Mouse (Mus musculus) kidney, postnatal 0 days (tissue): ENCODE measurements around the gene Mov10l1. TPM values are rescaled to one million over a fixed set of nuclear protein-coding genes. Genes with fewer than 3 reads are reported as not detected.

Experiments used
- ATAC-seq: fragments of 200-750 bp; cut with Nextera tagmentation; replicated peaks from 2 replicates; pipeline ENCODE4 v1.8.0; 2017; ENCODE audit warnings: low read depth, moderate number of reproducible peaks, moderate TSS enrichment, moderate library complexity; ENCODE audit not compliant: low FRiP score
- DNase-seq: peaks from one replicate; pipeline ENCODE4 v3.0.0-alpha.2; 2016; ENCODE audit warnings: low spot score
- H3K27ac ChIP-seq: fragments of 300-500 bp; sonication (generic); 2 replicates; pipeline ENCODE4 v1.5.1; 2014; ENCODE audit warnings: mild to moderate bottlenecking
- H3K27me3 ChIP-seq: fragments of 300-500 bp; sonication (generic); 2 replicates; pipeline ENCODE4 v1.6.1; 2014; ENCODE audit warnings: low read length, mixed read lengths; ENCODE audit not compliant: insufficient read depth
- H3K36me3 ChIP-seq: fragments of 300-500 bp; sonication (generic); 2 replicates; pipeline ENCODE4 v1.6.1; 2014; ENCODE audit warnings: low read length, mixed read lengths; ENCODE audit not compliant: insufficient read depth
- H3K4me1 ChIP-seq: fragments of 300-500 bp; sonication (generic); replicated peaks from 2 replicates; pipeline ENCODE4 v1.6.1; 2014; ENCODE audit warnings: antibody characterized with exemption, low read length, mixed read lengths; ENCODE audit not compliant: insufficient read depth
- H3K4me2 ChIP-seq: fragments of 300-500 bp; sonication (generic); 2 replicates; pipeline ENCODE4 v1.6.1; 2014; ENCODE audit warnings: mild to moderate bottlenecking, low read length, moderate library complexity, mixed read lengths
- H3K4me3 ChIP-seq: fragments of 300-500 bp; sonication (generic); replicated peaks from 2 replicates; pipeline ENCODE4 v1.5.1; 2014; ENCODE audit warnings: low read depth, low read length
- H3K9ac ChIP-seq: fragments of 300-500 bp; sonication (generic); 2 replicates; pipeline ENCODE4 v1.6.1; 2014; ENCODE audit warnings: low read depth, low read length
- H3K9me3 ChIP-seq: fragments of 300-500 bp; sonication (generic); replicated peaks from 2 replicates; pipeline ENCODE4 v1.6.1; 2016; ENCODE audit warnings: low read length, inconsistent platforms, mixed read lengths
- CTCF ChIP-seq: IDR thresholded peaks from 2 replicates; pipeline ENCODE4 v1.5.1; 2016; ENCODE audit warnings: antibody characterized with exemption, low read depth, mild to moderate bottlenecking, moderate library complexity
- WGBS: fragments of 180-500 bp; shearing (Covaris S2); extraction: QIAGEN DNeasy Blood & Tissue Kit; methylation state at CpG from one replicate; pipeline ENCODE4 v1.1.7; 2014; 5-methylcytosine and 5-hydroxymethylcytosine counted together
- polyA plus RNA-seq: library from polyadenylated mRNA; unstranded; fragments of >200 nt; fragmentation: Nextera tagmentation; extraction: Ambion mirVana; gene quantifications from 2 replicates; pipeline ENCODE4 v1.2.1, GENCODE M21; 2015

The Mov10l1 gene
- polyA plus RNA-seq, 1 experiment from 2014 or later, result not detected

DNA sequence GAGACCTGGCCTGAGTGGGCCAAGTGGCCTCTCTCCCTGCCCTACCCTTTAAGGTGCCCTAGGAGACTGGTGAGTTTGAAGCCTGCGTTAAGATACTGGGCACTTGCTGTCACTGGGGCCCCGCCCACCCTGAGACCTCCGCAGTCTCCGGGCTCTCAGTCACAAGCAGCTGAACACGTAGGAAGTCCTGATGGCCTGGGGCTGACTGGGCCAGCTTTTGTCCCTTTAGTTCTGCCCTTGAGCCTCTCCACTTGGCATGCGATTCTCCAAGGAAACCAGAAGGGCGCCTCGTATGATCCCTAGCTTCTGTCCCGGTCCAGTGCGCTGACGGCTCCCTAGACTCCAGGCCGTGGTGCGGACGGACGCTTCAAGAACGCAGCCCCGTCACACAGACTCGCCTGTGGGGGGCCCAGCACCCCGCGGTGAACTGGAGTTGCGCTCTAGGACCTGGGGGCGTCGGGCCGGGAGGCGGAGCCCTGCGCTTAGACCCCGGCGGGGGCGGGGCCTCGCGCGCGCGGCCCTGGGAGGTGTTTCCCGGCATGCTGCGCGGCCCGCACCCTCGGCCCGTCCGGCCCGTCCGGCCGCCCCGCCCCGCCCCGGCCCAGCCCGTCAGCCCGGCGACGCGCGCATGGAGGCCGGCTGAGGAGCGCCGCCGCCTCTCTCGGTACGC is 92.9 kb downstream of the Mov10l1 start:
- H3K9ac ChIP-seq, result peak overlapping the region; percentile 92
- peak overlapping the region; percentile 93 for H3K27ac ChIP-seq
- peaks cover 20% of the 10 kb centered on the region for H3K4me1 ChIP-seq
- H3K27me3 ChIP-seq, result no peaks in the 10 kb centered on the region
- under 1% methylated on average over 54 of the region's 59 CpGs for WGBS
- H3K4me3 ChIP-seq, result peak overlapping the region; percentile 81
- TF ChIP-seq CTCF, result no peak
- peaks cover 3% of the 10 kb centered on the region; the same call in 1 of the 2 replicates for H3K36me3 ChIP-seq
- H3K4me2 ChIP-seq, result peak overlapping the region; percentile 67
- DNase-seq (peak; percentile 95), ATAC-seq (peak; percentile 91)
- no peaks in the 10 kb centered on the region for H3K9me3 ChIP-seq

- 0 out of 2 replicates have a peak, but pooled peaks have one; percentile 0 for ATAC-seq
Measured at GRCm38 (mm10) chr15:89076156-89076731, 93.5 kb downstream of the Mov10l1 start.

GRCm38 (mm10) chr15:89078208-89078836 is 95.6 kb downstream of the Mov10l1 start:
- Histone ChIP-seq H3K9me3 (no peaks in the 10 kb centered on the region), H3K36me3 (peaks cover 24% of the 10 kb centered on the region), H3K4me1 (peaks cover 20% of the 10 kb centered on the region), H3K4me2 (peak overlapping the region; percentile 67), H3K27ac (peak overlapping the region; percentile 80), H3K9ac (peak overlapping the region; percentile 48; the same call in 1 of the 2 replicates), H3K4me3 (0 out of 2 replicates have a peak overlapping the region, but pooled peaks have one; percentile 9), H3K27me3 (no peaks in the 10 kb centered on the region)
- peak; percentile 51 for DNase-seq
- no peak for TF ChIP-seq CTCF
- no peak; the same call in 1 of the 2 replicates for ATAC-seq
- WGBS, result 49% methylated on average over 9 of the region's 9 CpGs

More at GRCm38 (mm10) chr15:89076156-89076731, 93.5 kb downstream of the Mov10l1 start:
- Histone ChIP-seq H3K36me3 (peaks cover 9% of the 10 kb centered on the region; the same call in 1 of the 2 replicates), H3K4me3 (peak overlapping the region; percentile 81), H3K9ac (peak overlapping the region; percentile 92), H3K27ac (peak overlapping the region; percentile 93), H3K9me3 (no peaks in the 10 kb centered on the region), H3K4me2 (peak overlapping the region; percentile 67), H3K27me3 (no peaks in the 10 kb centered on the region), H3K4me1 (peaks cover 20% of the 10 kb centered on the region)
- no peak for TF ChIP-seq CTCF
- peak; percentile 58 for DNase-seq
- under 1% methylated on average over 25 of the region's 39 CpGs for WGBS

DNA sequence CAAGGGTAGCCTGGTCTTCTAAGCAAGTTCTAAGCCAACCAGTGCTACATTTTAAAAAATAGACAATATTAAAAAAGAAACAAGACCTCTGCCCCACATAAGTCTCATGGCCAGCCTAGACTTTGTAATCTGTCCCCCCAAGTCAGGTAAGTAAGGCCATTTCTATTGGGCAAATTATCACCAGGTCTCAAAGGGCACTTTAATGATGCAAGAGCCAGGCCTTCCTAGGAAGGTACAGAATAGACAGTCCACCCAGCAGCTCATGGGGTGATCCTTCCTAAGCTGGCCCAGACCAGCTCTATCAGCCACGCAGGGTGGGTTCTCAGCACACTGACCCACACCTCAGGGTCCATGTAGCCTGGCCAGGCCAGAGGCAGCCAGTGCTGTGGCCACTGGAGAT is 101.2 kb downstream of the Mov10l1 start:
- H3K9me3 ChIP-seq, result no peaks in the 10 kb centered on the region
- H3K4me1 ChIP-seq, result peaks cover under 1% of the 10 kb centered on the region; the same call in 1 of the 2 replicates
- H3K9ac ChIP-seq, result no peak overlapping the region
- H3K27me3 ChIP-seq, result no peaks in the 10 kb centered on the region
- no peak overlapping the region for H3K27ac ChIP-seq
- H3K36me3 ChIP-seq, result peaks cover 46% of the 10 kb centered on the region
- TF ChIP-seq CTCF, result no peak
- H3K4me2 ChIP-seq, result no peak overlapping the region
- DNase-seq (no peak), ATAC-seq (no peak)
- WGBS, result 95% methylated on average over 1 of the region's 1 CpGs
- H3K4me3 ChIP-seq, result no peak overlapping the region

GRCm38 (mm10) chr15:89084826-89085225 is 102.1 kb downstream of the Mov10l1 start:
- no peak overlapping the region for H3K9ac ChIP-seq
- peaks cover 45% of the 10 kb centered on the region for H3K36me3 ChIP-seq

DNA sequence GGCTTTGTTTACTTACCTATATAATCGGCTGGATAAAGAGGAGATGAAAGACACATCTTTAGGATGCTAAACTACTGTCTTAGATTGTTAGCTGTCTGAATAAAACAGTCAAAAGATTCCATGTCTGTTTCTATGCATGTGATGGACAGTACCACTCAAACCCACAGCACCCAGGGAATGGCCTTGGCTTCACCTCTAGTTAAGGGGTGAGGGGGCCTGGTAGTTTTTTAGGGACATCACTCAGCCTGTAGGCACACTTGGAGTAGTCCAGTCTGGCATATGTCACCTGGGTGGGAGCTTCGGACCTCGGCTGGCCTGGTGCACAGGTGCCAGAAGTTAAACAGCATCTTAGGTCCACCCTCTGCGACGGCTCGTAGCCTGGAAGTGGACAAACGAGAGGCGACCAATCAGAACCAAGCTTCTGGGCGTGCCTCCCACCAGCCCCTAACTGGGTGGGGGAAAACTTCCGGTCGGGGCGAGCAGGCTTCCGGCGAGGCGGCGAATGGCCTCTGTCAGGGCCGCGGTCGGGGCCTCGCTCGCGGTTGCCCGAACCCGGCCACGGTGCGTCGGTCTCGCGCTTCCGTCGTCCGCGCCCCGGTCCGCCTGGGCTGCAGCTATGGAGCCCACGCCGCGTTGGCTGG is 106.0 kb downstream of the Mov10l1 start, which contains the start of gene Selenoo:
TSS of gene Selenoo (plus strand) at position 478 of the 641 bp plus-strand sequence.
- 7% methylated on average over 37 of the region's 38 CpGs for WGBS
- H3K4me3 ChIP-seq, result peak within 1 kb of the TSS; percentile 95
- H3K36me3 ChIP-seq, result peaks cover 33% of the 10 kb centered on the region
- no peak for TF ChIP-seq CTCF
- peaks cover 5% of the 10 kb centered on the region; the same call in 1 of the 2 replicates for H3K4me1 ChIP-seq
- no peaks in the 10 kb centered on the region for H3K9me3 ChIP-seq
- H3K27ac ChIP-seq, result peak within 1 kb of the TSS; percentile 91
- ATAC-seq (peak; percentile 93), DNase-seq (peak; percentile 96)
- H3K9ac ChIP-seq, result peak within 1 kb of the TSS; percentile 92
- H3K4me2 ChIP-seq, result peak within 1 kb of the TSS; percentile 99
- H3K27me3 ChIP-seq, result no peaks in the 10 kb centered on the region

More at GRCm38 (mm10) chr15:89084826-89085225, 102.1 kb downstream of the Mov10l1 start:
- TF ChIP-seq CTCF, result no peak
- WGBS, result 79% methylated on average over 2 of the region's 2 CpGs
- DNase-seq (no peak), ATAC-seq (no peak)
- Histone ChIP-seq H3K4me3 (no peak overlapping the region), H3K27ac (no peak overlapping the region), H3K4me2 (no peak overlapping the region), H3K9me3 (no peaks in the 10 kb centered on the region), H3K27me3 (no peaks in the 10 kb centered on the region), H3K4me1 (peaks cover 4% of the 10 kb centered on the region; the same call in 1 of the 2 replicates)
